Comparison of ENCODE assay signal across 8 mouse cellular contexts in the genomic region with DNA sequence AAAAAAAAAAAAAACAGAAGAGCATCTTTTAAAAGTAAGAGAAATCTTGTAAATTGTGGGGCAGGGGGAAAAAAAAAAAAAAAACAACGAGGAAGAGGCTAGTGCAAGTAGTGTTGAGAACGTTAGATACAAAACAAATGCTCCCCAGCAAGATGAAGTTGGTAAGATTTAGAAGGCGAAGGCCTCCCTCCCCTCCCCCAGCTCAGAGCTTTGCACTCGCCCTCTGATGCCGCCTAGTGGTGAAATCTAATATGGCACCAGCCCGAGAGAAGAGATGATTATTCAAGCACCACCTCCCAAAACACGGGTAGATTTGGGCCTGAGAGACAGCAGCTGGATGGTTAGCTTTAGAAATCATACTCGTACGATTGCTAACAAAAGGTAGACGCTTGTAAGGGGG. TPM values are rescaled to one million over a fixed set of nuclear protein-coding genes. Genes with fewer than 3 reads are reported as not detected.
A peak's percentile ranks its signal among the peaks of the same experiment; 100 is the strongest.
DNase-seq lines count a peak whose midpoint lies in the region; ATAC-seq and TF ChIP-seq lines count a peak whose summit lies in the region.

No protein-coding gene starts in this region.

- H3K9ac ChIP-seq in embryonic facial prominence, embryonic 12.5 days, result no peak overlapping the region
- H3K9ac ChIP-seq in midbrain, embryonic 16.5 days (ENCODE audit: low read depth, low read length), result peak overlapping the region; percentile 27; the same call in 1 of the 2 replicates
- no peak overlapping the region for H3K9ac ChIP-seq in stomach, postnatal 0 days (ENCODE audit: low read length)

- H3K4me1 ChIP-seq in embryonic facial prominence, embryonic 12.5 days, result peaks cover 25% of the 10 kb centered on the region
- H3K4me1 ChIP-seq in kidney, adult 2 months (ENCODE audit: control insufficient read depth, insufficient read depth, low read length), result no peaks in the 10 kb centered on the region
- H3K4me1 ChIP-seq in midbrain, embryonic 16.5 days (ENCODE audit: control insufficient read depth, insufficient read depth, low read length), result peaks cover 17% of the 10 kb centered on the region
- no peaks in the 10 kb centered on the region for H3K4me1 ChIP-seq in stomach, postnatal 0 days (replicated peaks; ENCODE audit: control insufficient read depth, insufficient read depth)

- no peaks in the 10 kb centered on the region for H3K9me3 ChIP-seq in embryonic facial prominence, embryonic 12.5 days
- H3K9me3 ChIP-seq in midbrain, embryonic 16.5 days (replicated peaks; ENCODE audit: control insufficient read depth, low read length, poor library complexity, severe bottlenecking), result no peaks in the 10 kb centered on the region
- no peaks in the 10 kb centered on the region for H3K9me3 ChIP-seq in stomach, postnatal 0 days (ENCODE audit: control insufficient read depth, low read length)

- H3K4me3 ChIP-seq in embryonic facial prominence, embryonic 12.5 days, result no peak overlapping the region
- H3K4me3 ChIP-seq in kidney, adult 2 months (ENCODE audit: insufficient read depth, low read depth, low read length), result no peak overlapping the region
- H3K4me3 ChIP-seq in midbrain, embryonic 16.5 days (ENCODE audit: low read depth, low read length), result no peak overlapping the region
- no peak overlapping the region for H3K4me3 ChIP-seq in stomach, postnatal 0 days (ENCODE audit: low read depth, low read length)

- intact Hi-C loops in left cerebral cortex, postnatal 4 days (cut with DNase I), result loop anchor here (5.0 kb wide), 1 partner anchor 246 kb away; no protein-coding TSS in a partner anchor

- no peak overlapping the region for H3K27ac ChIP-seq in embryonic facial prominence, embryonic 12.5 days
- H3K27ac ChIP-seq in kidney, adult 2 months (ENCODE audit: insufficient read depth, low read depth, low read length), result no peak overlapping the region
- H3K27ac ChIP-seq in midbrain, embryonic 16.5 days (ENCODE audit: low read length), result peak overlapping the region; percentile 69
- H3K27ac ChIP-seq in stomach, postnatal 0 days (replicated peaks), result no peak overlapping the region

- peak overlapping the region; percentile 4; the same call in 1 of the 2 replicates for H3K4me2 ChIP-seq in embryonic facial prominence, embryonic 12.5 days (replicated peaks)
- 0 out of 2 replicates have a peak overlapping the region, but pooled peaks have one; percentile 24 for H3K4me2 ChIP-seq in midbrain, embryonic 16.5 days (ENCODE audit: low read length)
- no peak overlapping the region for H3K4me2 ChIP-seq in stomach, postnatal 0 days (replicated peaks; ENCODE audit: low read depth)

- 2% methylated on average over 10 of the region's 10 CpGs for WGBS in embryonic facial prominence, embryonic 12.5 days
- WGBS in kidney, adult 2 months, result 5% methylated on average over 10 of the region's 10 CpGs
- 1% methylated on average over 10 of the region's 10 CpGs for WGBS in midbrain, embryonic 16.5 days
- WGBS in stomach, postnatal 0 days, result 3% methylated on average over 10 of the region's 10 CpGs

- no peak for TF ChIP-seq POLR2A in kidney, adult 2 months (IDR thresholded peaks at IDR 0.05; ENCODE audit: low read depth, low read length)

- no peak for ATAC-seq in embryonic facial prominence, embryonic 12.5 days (ENCODE audit: insufficient number of reproducible peaks, insufficient read depth, low FRiP score, low TSS enrichment)
- no peak for ATAC-seq in midbrain, embryonic 16.5 days
- ATAC-seq in stomach, postnatal 0 days (ENCODE audit: low FRiP score, low TSS enrichment), result no peak

- TF ChIP-seq EP300 in stomach, postnatal 0 days (optimal IDR thresholded peaks at IDR 0.05), result no peak

- peak; percentile 84 for DNase-seq in 3T3-L1 (ENCODE audit: low read depth, low spot score)
- DNase-seq in adrenal gland, postnatal 4 days (ENCODE audit: low spot score in 2 of 2), result peak; percentile 68 to 71
- peak; percentile 85 for DNase-seq in heart, adult 8-10 months (ENCODE audit: low spot score)
- peak; percentile 77 for DNase-seq in kidney, adult 2 months
- peak; percentile 91 for DNase-seq in left cerebral cortex, postnatal 4 days
- DNase-seq in stomach, postnatal 0 days (ENCODE audit: low spot score), result peak; percentile 84

- H3K36me3 ChIP-seq in embryonic facial prominence, embryonic 12.5 days, result no peaks in the 10 kb centered on the region
- H3K36me3 ChIP-seq in kidney, adult 2 months (ENCODE audit: control insufficient read depth, insufficient read depth, low read length), result no peaks in the 10 kb centered on the region
- no peaks in the 10 kb centered on the region for H3K36me3 ChIP-seq in midbrain, embryonic 16.5 days (ENCODE audit: control insufficient read depth, insufficient read depth, low read length)
- no peaks in the 10 kb centered on the region for H3K36me3 ChIP-seq in stomach, postnatal 0 days (ENCODE audit: control insufficient read depth, insufficient read depth, low read length)

- peak; percentile 86 for TF ChIP-seq CTCF in kidney, adult 2 months (conservative IDR thresholded peaks at IDR 0.05; ENCODE audit: insufficient read depth, insufficient read length, low read depth, low read length)
- TF ChIP-seq CTCF in stomach, postnatal 0 days (IDR thresholded peaks at IDR 0.05; ENCODE audit: low read depth), result peak; percentile 96

- H3K27me3 ChIP-seq in embryonic facial prominence, embryonic 12.5 days, result no peaks in the 10 kb centered on the region
- no peaks in the 10 kb centered on the region for H3K27me3 ChIP-seq in kidney, adult 2 months (replicated peaks; ENCODE audit: control insufficient read depth, insufficient read depth, low read length)
- H3K27me3 ChIP-seq in midbrain, embryonic 16.5 days (ENCODE audit: control insufficient read depth, insufficient read depth, low read depth, low read length), result no peaks in the 10 kb centered on the region
- no peaks in the 10 kb centered on the region for H3K27me3 ChIP-seq in stomach, postnatal 0 days (ENCODE audit: control insufficient read depth, insufficient read depth, low read length)

RNA-seq across cellular contexts. Expression of gene Prickle2, which starts 22.1 kb away (rescaled TPM):
- 10 to 100 TPM; 12.1 to 14.2 TPM for total RNA-seq in adrenal gland, postnatal 4 days (2021)
- polyA plus RNA-seq in embryonic facial prominence, embryonic 12.5 days (2016; fragmentation: Nextera tagmentation; extraction: Ambion mirVana), result 7.5 and 8.0 TPM in 2 replicates
- total RNA-seq in heart, adult 8-10 months (2022), result 1 to 10 TPM; 4.2 to 5.7 (median 5.1) TPM
- 2.3 and 2.5 TPM in 2 replicates for polyA plus RNA-seq in kidney, adult 2 months (2012; rRNA removed)
- 10 to 100 TPM; 97.0 to 97.1 TPM for total RNA-seq in left cerebral cortex, postnatal 4 days (2021)
- 15.9 and 16.5 TPM in 2 replicates for polyA plus RNA-seq in midbrain, embryonic 16.5 days (2015; fragmentation: Nextera tagmentation; extraction: Ambion mirVana)
- 2.3 and 2.9 TPM in 2 replicates for polyA plus RNA-seq in stomach, postnatal 0 days (2015; fragmentation: Nextera tagmentation; extraction: Ambion mirVana)
